Mouse (Mus musculus) liver, embryonic 14.5 days (tissue): ENCODE results near the gene Cnnm2.

Experiments used
- CTCF ChIP-seq: IDR thresholded peaks from 2 replicates; pipeline ENCODE4 v1.5.1; 2016; ENCODE audit warnings: antibody characterized with exemption, low read depth, control low read depth
- EP300 ChIP-seq: IDR thresholded peaks from 2 replicates; pipeline ENCODE4 v1.6.1; 2016; ENCODE audit warnings: antibody characterized with exemption, low read depth

GRCm38 (mm10) chr19:46892856-46893255 lies 131.5 kb downstream of the Cnnm2 start:
- TF ChIP-seq CTCF (no peak), EP300 (no peak)
